8 mouse cellular contexts compared by ENCODE assay signal in genomic region chr13:119754635-119755020, GRCm38 (mm10). TPM values are rescaled to one million over a fixed set of nuclear protein-coding genes. Genes with fewer than 3 reads are reported as not detected.
A peak's percentile ranks its signal among the peaks of the same experiment; 100 is the strongest.
DNase-seq lines count a peak whose midpoint lies in the region; ATAC-seq and TF ChIP-seq lines count a peak whose summit lies in the region.

No protein-coding gene starts in this region.

- peak overlapping the region; percentile 69 for H3K4me3 ChIP-seq in layer of hippocampus, adult 2 months
- H3K4me3 ChIP-seq in embryonic facial prominence, embryonic 12.5 days: 0 out of 2 replicates have a peak overlapping the region, but pooled peaks have one; percentile 56
- H3K4me3 ChIP-seq in intestine, embryonic 16.5 days (ENCODE audit: low read length): no peak overlapping the region
- peak overlapping the region; percentile 52; the same call in 1 of the 2 replicates for H3K4me3 ChIP-seq in neural tube, embryonic 12.5 days

- peak overlapping the region; percentile 97 for H3K4me2 ChIP-seq in embryonic facial prominence, embryonic 12.5 days (replicated peaks)
- peak overlapping the region; percentile 74 for H3K4me2 ChIP-seq in intestine, embryonic 16.5 days (ENCODE audit: low read depth, low read length)
- peak overlapping the region; percentile 82 for H3K4me2 ChIP-seq in neural tube, embryonic 12.5 days (replicated peaks)

- no peaks in the 10 kb centered on the region for H3K9me3 ChIP-seq in embryonic facial prominence, embryonic 12.5 days
- H3K9me3 ChIP-seq in intestine, embryonic 16.5 days (ENCODE audit: control insufficient read depth, low read length): no peaks in the 10 kb centered on the region
- no peaks in the 10 kb centered on the region for H3K9me3 ChIP-seq in neural tube, embryonic 12.5 days

- 34% methylated on average over 3 of the region's 3 CpGs for WGBS in embryonic facial prominence, embryonic 12.5 days
- WGBS in intestine, embryonic 16.5 days: 36% methylated on average over 3 of the region's 3 CpGs
- WGBS in neural tube, embryonic 12.5 days: 40% methylated on average over 3 of the region's 3 CpGs

- H3K9ac ChIP-seq in embryonic facial prominence, embryonic 12.5 days: no peak overlapping the region
- peak overlapping the region; percentile 62; the same call in 1 of the 2 replicates for H3K9ac ChIP-seq in intestine, embryonic 16.5 days (ENCODE audit: low read depth, low read length)
- H3K9ac ChIP-seq in neural tube, embryonic 12.5 days: no peak overlapping the region

- no peaks in the 10 kb centered on the region for H3K27me3 ChIP-seq in embryonic facial prominence, embryonic 12.5 days
- H3K27me3 ChIP-seq in intestine, embryonic 16.5 days (replicated peaks; ENCODE audit: control insufficient read depth, insufficient read depth, low read length): no peaks in the 10 kb centered on the region
- no peaks in the 10 kb centered on the region for H3K27me3 ChIP-seq in neural tube, embryonic 12.5 days (replicated peaks)

- no peak for ATAC-seq in embryonic facial prominence, embryonic 12.5 days (ENCODE audit: insufficient number of reproducible peaks, insufficient read depth, low FRiP score, low TSS enrichment)
- ATAC-seq in intestine, embryonic 16.5 days: no peak
- no peak for ATAC-seq in neural tube, embryonic 12.5 days (ENCODE audit: low FRiP score, low read depth)

- no peak for TF ChIP-seq CTCF in layer of hippocampus, adult 2 months (conservative IDR thresholded peaks at IDR 0.05)

- intact Hi-C loops in left cerebral cortex, postnatal 4 days (cut with DNase I): no loop called here

- peak in 1 of 2 experiments; percentile 17 for DNase-seq in layer of hippocampus, adult 2 months (ENCODE audit: low spot score in 2 of 2)
- no peak for DNase-seq in layer of hippocampus, postnatal 36 days
- no peak for DNase-seq in testis, postnatal 10 days (ENCODE audit: low spot score)
- DNase-seq in left cerebral cortex, postnatal 4 days: no peak
- no peak for DNase-seq in c-Kit-positive CD71-positive TER-119-positive erythroid progenitor cells, embryonic 14.5 days (ENCODE audit: low spot score)

- peak overlapping the region; percentile 99 for H3K27ac ChIP-seq in layer of hippocampus, adult 2 months
- no peak overlapping the region for H3K27ac ChIP-seq in embryonic facial prominence, embryonic 12.5 days
- H3K27ac ChIP-seq in intestine, embryonic 16.5 days (ENCODE audit: low read length): no peak overlapping the region
- no peak overlapping the region for H3K27ac ChIP-seq in neural tube, embryonic 12.5 days

- H3K4me1 ChIP-seq in embryonic facial prominence, embryonic 12.5 days: peaks cover 7% of the 10 kb centered on the region
- H3K4me1 ChIP-seq in intestine, embryonic 16.5 days (ENCODE audit: control insufficient read depth, insufficient read depth, low read length): peaks cover 12% of the 10 kb centered on the region
- peaks cover 20% of the 10 kb centered on the region; the same call in 1 of the 2 replicates for H3K4me1 ChIP-seq in neural tube, embryonic 12.5 days

- H3K36me3 ChIP-seq in embryonic facial prominence, embryonic 12.5 days: peaks cover 3% of the 10 kb centered on the region; the same call in 1 of the 2 replicates
- no peaks in the 10 kb centered on the region for H3K36me3 ChIP-seq in intestine, embryonic 16.5 days (ENCODE audit: control insufficient read depth, insufficient read depth, low read length)
- no peaks in the 10 kb centered on the region for H3K36me3 ChIP-seq in neural tube, embryonic 12.5 days

RNA-seq across cellular contexts. Expression of gene Nim1k, which starts 1.1 kb away (rescaled TPM):
- 10 to 100 TPM; 13.1 to 14.0 TPM for total RNA-seq in layer of hippocampus, adult 2 months (2021)
- total RNA-seq in layer of hippocampus, postnatal 36 days (2021): 10 to 100 TPM; 12.6 to 14.5 TPM
- polyA plus RNA-seq in embryonic facial prominence, embryonic 12.5 days (2016; fragmentation: Nextera tagmentation; extraction: Ambion mirVana): 1.1 and 1.3 TPM in 2 replicates
- polyA plus RNA-seq in intestine, embryonic 16.5 days (2015; fragmentation: Nextera tagmentation; extraction: Ambion mirVana): 0.39 and 0.48 TPM in 2 replicates
- 1.9 and 2.2 TPM in 2 replicates for polyA plus RNA-seq in neural tube, embryonic 12.5 days (2016; fragmentation: Nextera tagmentation; extraction: Ambion mirVana)
- total RNA-seq in left cerebral cortex, postnatal 4 days (2021): 10 to 100 TPM; 11.6 to 12.3 TPM

RNA-seq across cellular contexts. Expression of gene Zfp131, which starts 36.1 kb away (rescaled TPM):
- total RNA-seq in layer of hippocampus, adult 2 months (2021): 10 to 100 TPM; 40.4 to 43.2 TPM
- total RNA-seq in layer of hippocampus, postnatal 36 days (2021): 10 to 100 TPM; 42.5 to 44.9 TPM
- polyA plus RNA-seq in embryonic facial prominence, embryonic 12.5 days (2016; fragmentation: Nextera tagmentation; extraction: Ambion mirVana): 49.8 and 50.1 TPM in 2 replicates
- polyA plus RNA-seq in intestine, embryonic 16.5 days (2015; fragmentation: Nextera tagmentation; extraction: Ambion mirVana): 18.0 and 21.4 TPM in 2 replicates
- polyA plus RNA-seq in neural tube, embryonic 12.5 days (2016; fragmentation: Nextera tagmentation; extraction: Ambion mirVana): 42.7 and 46.2 TPM in 2 replicates
- total RNA-seq in left cerebral cortex, postnatal 4 days (2021): 10 to 100 TPM; 41.1 to 41.8 TPM
